Mouse (Mus musculus): ENCODE results near the gene Madd.

Madd gene

DNA sequence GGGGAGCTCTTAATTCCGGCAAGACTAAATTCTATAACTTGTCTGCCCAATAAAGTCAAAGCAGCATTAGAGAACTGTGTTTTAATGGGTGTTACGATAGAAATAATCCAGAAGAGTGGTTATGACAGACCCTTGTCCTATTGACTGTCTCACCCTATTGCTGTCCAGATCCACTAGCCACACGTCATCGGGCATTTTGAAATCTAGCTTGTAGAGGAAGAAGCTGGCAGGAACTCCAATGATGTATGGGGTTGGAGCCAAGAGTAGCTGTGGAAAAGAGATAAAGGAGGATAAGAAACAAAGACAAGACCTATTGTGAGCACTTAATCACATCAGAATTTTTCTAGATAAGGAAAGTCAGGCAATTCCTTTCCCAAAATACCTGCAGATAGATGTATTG lies 8.1 kb downstream of the Madd start:
- no peak for DNase-seq (ENCODE audit: low spot score)

DNA sequence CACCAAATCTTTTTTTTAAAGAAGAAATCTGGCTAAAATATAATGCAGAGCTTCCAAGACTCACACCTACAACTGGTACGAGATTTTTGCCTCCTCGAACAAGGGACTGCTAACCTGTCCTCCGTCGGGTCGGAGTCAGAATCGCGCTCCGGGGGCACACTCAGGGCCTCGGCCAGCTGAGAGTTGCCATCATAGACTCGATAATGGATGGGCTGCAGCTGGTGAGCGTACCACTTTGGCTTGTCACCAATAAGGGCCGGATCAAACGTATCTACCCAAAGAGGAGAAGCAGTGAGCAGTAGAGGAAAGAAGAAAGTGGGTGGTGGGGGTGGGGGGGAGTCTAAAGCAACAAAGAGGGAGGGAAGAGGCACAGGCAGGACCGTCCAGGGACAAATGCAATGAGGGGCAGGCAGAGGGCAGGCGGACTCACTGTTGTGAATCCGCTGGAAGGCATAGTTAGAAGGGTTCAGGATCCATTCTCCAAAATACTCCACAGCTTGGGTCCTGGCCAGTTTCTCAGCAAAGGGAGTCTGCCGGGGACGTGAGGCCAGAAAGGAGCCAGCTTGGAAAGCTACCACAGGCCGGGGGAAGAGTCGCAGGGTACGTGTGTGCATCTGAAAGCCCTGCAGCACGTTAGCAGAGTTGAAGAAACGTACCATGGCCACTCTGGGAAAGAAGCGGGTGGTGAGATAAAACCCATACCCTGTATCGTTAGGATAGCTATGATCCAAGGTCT lies 13.9 kb downstream of the Madd start:
- no peak for DNase-seq (ENCODE audit: low spot score)

DNA sequence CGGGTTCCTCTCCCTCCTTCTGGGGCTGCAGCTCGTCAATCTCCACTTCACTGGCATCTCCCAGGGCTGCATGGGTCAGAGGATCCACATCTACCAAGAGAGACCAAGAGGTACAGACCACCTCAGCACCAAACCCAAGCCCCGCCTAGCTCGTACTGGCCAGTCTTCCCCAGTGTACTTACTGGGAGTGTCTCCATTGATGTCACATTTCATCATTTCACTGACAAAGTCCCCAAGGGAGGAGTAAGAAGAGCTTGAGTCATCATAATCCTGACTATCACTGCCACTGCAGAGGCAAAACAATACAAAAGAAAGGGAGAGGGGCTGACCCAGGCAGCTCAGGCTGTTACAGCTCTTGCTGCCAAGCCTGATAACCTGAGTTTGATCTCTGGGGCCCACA lies 16.0 kb downstream of the Madd start:
- DNase-seq (ENCODE audit: low spot score), result no peak

DNA sequence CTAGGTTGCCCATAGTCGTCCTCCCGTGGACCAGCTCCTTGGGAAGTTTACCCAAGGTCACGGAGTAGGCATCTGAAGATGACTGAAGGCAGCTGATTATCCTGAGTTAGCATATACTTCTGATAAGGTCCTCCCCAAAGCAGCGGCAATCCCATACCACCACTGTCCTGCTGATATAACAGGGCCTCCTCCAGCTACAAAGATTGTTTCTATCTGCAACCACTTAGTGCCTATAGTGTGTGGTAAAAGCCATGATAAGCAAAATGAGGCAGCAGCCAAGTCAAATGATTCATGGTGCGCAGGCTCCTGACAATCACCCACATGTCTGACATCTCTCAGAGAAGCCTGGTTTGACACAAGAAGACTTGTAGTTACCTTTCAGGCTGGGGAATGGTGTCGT lies 18.6 kb downstream of the Madd start:
- no peak for DNase-seq (ENCODE audit: low spot score)

DNA sequence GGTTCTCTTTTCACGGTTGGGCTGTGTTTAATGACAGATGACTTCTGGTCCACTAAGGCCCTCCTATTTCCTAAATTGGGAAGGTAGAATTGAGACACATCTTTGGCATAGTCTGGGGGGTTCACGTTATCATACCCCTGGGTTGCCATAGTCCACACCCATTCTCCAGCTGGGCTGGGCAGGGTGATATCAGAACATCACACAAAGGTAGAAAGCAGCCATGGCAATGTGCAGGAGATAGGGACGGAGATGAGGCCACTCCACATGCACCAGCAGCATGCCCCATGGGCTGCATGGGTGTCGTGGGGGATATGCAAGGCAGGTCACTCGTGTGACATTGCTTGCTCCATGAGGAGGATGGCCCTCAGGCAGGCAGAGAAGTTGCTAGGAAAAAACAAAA lies 20.1 kb downstream of the Madd start:
- no peak for DNase-seq (ENCODE audit: low spot score)

DNA sequence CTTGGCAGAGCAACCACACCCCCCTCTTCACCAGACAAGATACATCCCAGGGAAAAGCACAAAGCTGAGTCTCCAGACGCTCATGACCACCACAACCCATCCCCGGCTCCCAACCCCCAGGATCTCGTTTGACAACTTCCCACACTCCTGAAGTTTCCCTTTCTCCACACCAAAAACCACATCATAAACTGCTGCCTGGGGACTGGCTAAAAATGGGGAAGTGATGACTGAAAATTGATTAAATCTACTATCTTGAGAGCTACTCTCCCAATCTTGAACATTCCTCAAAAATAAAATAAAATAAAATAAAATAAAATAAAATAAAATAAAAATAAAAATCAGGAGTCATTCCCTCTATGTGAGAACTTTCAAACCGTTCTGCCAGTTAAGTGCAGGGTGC lies 20.7 kb downstream of the Madd start:
- no peak for DNase-seq (ENCODE audit: low spot score)

DNA sequence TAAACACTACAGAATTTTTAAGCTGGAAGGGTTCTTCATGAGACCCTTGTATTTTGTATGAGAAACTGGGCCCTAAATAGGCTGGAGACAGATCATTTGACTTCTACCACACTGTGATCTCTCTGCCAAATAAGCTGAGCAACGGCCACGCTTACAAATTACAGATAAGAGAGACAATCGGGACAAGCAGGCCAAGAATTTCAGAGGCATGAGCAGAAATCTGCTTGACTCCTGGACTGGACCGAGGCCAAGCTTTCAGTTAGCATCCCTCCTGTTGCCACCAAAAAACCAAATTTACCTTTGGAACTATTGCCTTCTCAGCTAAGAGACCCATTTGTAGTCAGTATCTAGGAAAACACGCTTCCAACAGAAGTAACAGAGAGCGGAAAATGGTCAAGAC lies 23.0 kb downstream of the Madd start:
- DNase-seq (ENCODE audit: low spot score), result no peak

DNA sequence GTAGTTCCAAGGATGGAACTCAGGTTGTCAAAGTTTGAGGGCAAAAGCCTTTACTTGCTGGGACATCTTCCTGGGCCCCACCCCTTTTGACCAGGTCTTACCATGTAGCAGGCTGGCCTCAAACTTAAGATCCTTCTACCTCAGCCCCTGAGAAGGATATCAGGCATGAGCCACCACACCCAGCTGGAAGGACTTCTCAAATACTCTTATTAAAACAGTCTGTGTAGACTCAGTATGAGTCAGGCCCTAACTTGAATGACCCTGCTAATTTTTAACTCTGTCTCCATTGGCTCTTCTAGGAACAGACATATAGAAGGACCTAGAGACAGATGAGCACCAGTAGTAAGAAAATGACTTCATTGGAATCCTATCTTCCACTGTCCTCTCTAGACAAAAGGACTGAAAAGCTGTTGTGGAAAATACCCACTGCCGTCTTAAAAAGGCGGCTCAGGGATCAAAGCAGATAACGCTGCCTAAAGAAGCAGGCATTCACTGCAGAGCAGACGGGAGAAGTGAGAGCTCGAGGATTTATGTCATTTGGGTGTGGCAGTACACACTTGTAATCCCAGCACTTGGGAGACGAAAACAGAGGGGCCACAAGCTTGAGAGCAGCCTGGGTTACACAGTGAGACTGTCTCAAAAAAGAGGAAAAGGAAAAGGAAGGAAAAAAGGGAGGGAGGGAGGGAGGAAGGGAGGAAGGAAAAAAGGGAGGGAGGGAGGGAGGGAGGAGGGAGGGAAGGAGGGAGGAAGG lies 26.5 kb downstream of the Madd start:
- DNase-seq (ENCODE audit: low spot score), result no peak

DNA sequence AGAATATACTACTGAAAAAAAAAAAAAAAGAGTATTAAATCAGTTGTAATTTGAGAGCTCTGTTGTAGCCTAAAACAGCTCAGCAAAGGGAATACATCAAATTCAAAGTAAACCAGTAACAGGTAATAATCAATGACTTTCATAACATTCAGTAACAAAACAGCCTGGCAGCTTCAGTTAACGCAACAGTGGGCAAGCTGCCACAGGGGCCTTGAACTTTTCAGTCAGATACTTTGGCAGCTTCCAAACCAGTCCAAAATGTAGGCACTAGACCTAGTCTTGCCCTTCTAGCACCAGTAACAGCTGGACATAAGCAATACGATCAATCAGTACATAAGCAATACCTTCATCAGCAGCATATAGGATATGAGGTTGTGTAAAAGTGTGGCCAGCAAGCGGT lies 29.5 kb downstream of the Madd start:
- no peak for DNase-seq (ENCODE audit: low spot score)

DNA sequence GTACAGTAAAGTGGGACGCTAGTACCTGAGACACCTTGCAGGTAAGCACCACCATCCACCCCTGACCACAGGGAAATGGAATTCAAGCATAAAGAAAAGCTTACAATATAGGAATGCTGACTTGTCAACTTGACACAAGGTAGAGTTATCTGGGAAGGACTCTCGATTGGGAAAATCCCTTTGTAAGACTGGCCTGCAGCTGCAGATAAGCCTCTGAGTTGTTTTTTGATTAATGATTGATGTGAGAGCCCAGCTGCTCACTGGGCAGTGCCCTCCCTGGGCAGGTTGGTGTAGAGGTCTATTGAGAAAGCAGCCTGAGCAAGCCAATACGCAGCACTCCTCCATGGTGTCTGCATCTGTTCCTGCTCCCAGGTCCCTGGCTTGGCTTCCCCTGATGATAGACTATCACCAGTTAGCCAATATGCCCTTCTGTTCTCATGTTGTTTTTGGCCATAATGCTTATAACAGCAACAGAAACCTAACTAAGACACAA lies 30.7 kb downstream of the Madd start:
- DNase-seq (ENCODE audit: low spot score), result no peak

DNA sequence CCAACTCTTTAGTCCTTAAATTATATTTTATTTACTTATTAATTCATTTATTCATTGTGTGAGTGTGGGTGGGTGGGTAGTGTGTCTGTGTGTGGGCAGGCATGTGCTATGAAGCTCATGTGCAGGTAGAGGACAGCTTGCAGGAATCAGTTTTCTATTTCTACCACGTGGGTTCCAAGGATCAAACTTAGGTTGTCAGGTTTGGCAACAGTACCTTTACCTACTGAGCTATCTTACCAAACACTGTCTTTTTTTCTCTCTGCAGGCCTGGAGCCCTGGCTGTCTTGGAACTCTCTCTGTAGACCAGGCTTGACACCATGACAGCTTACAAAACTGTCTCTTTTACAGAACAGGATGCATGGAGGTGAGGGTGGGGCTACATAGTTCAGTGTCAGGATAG lies 32.3 kb downstream of the Madd start:
- DNase-seq (ENCODE audit: low spot score), result no peak

DNA sequence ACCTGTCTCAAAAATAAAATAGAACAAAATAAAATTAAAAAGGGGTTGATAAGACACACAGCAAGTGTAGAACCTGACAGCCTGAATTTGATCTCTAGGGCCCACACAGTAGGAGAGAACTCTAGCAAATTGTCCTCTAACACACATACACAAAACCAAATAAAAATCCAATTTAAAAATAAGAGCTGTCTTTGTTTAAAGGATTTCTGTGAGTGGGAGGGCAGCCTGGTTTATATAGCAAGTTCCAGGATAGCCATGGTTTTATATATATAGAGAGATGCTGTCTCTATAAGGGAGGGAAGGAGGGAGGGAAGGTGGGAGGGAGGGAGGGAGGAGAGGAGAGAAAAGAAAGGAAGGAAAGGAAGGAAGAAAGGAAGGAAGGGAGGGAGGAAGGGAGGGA lies 35.5 kb downstream of the Madd start:
- DNase-seq (ENCODE audit: low spot score), result no peak

DNA sequence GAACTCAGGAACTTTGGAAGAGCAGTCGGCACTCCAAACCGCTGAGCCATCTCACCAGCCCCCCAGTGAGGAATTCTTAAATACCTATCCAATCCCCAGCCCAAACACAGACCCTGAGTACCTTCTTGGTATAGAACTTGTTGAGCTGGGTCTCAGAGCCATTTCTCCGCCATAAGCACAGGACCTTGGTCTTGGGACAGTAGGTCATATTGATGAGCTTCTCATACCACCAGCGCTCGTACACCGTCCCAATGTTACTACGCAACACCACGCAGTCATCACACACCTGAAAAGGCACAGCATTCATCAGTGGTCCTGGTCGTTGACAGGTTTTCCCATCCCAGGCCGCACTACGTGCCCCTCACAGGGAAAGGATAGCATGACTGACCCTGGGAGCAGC lies 40.2 kb downstream of the Madd start:
- no peak for DNase-seq (ENCODE audit: low spot score)

DNA sequence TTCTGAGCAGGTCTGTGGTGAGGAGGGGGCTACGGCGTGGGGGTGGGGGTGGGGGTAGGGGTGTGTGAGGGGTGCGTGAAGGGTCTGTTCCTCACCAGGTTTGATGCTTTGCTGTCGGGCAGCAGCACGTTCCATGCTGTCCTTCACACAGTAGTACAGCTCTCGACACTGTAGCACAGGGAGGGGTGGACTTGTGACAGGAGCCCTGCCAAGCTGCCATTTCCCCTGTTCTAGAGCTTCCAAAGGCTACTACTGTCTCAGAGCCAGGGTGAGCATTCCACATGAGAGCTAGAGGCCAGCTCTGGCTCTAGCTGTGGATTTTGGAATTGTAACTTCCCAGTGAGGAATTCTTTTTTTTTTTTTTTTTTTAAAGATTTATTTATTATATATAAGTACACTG lies 40.7 kb downstream of the Madd start:
- DNase-seq (ENCODE audit: low spot score), result no peak

DNA sequence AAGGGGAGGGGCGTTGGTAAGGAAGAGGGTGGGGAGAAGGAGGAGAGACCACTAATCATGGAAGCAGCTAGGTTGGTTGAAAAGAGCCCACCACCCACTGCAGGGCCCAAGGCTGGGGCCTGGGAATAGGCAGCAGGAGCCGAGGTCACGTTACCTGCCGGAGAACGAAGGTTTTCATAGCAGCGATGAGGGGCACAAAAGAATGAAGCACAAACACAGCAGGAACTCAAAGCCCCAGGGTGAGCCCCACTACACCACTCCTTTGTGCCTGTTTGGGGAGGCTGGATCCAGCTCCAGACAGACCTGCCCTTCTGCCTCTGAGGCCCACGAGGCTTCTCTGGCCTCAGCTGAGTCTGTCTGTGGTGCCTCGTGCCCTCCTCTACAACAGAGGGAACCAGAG lies 43.9 kb downstream of the Madd start:
- no peak for DNase-seq (ENCODE audit: low spot score)

DNA sequence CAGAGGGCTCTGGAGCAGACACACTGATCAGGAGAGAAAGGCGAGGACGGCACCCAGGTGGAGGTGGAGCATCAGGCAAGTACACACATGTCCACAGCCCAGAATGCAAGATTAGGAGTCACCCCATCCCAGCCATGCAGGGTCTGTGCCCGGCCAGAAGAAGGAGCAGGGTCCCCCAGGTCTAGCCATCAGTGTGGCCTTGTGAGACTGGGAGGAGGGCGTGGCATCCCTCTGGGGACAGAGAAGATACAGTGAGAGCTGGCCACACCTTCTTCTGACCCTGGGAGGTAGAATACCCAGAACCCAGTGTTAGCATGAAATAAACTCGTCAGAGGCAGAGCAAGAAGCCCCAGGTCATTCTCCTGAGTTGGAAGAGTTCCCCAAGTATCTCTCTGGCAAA lies 44.3 kb downstream of the Madd start:
- DNase-seq (ENCODE audit: low spot score), result no peak

DNA sequence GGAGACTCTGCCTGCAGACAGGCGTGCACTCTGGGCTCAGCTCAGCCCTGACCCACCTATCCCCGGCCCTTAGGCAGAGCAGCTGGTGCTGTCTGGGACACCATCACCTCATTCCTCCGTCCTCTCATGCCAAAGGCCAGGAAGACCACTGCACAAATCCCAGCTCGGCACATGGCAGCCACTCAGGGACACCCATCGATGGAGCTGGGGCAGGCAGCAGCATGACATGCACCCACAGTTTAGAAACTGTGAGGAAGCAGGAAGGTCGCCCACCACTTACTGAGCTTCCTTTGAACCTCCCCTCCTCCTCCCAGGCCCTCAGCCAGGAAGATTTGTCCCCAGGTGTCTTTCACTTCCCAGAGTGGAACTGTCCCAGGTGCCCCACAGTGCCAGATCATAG lies 46.2 kb downstream of the Madd start:
- DNase-seq (ENCODE audit: low spot score), result no peak

DNA sequence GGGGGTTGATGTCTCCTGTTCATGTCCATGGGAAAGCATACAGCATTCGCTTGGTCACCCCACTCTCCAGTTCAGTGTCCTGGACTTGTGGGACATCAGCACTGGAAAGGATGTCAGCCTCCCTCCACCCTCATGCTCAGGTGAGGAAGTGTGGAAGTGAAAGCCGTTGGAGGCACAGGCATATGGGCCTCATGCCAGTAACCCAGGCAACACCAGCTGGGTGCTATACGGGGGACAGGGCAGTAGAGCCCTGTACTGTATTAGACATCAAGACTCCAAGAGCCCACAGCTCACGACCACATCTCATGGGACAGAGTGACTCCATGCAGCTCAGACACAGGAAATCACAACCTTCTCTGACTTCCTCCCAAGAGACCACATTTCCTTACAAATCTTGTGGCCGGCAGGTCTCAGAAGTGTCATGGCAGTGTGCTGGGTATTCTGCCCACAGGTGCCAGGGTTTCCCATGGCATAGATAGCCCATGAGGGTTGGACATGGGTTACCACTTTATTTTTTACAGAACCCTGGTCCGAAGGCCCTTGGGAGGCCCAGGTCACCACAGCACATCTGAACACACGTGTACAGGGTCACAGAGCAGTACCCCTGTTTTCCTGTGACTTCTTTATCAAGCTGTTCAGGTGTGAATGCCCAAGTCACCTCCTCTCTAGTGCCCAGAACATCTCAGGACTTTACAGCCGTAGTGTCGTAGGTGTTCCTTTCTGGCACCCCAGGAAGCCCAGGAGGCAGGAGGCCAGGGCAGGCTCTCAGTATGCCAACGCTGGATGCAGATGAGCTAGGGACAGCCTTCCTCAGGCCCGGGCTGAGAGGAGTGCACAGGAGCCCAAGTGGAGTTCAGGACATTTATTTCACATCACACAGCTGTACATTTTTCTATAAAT lies 46.9 kb downstream of the Madd start:
- DNase-seq (ENCODE audit: low spot score), result no peak

DNA sequence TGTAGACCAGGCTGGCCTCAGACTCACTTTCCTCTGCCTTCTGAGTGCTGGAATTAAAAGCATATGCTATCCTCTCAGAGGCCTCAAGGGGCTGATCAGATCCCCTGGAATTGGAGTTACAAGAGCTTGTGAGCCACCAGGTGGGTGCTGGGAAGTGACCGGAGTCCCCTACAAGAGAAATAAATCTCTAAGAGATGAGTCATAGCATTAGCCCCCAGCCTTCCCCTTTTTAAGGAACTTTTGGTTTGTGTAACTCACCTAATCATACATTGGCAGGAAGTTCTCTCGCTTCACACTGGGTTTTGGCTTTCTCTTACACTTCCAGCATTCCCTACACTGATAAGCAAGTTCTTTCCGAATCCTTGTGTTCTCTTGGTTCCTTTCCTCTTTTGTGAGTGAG lies 51.6 kb downstream of the Madd start:
- DNase-seq (ENCODE audit: low spot score), result no peak

DNA sequence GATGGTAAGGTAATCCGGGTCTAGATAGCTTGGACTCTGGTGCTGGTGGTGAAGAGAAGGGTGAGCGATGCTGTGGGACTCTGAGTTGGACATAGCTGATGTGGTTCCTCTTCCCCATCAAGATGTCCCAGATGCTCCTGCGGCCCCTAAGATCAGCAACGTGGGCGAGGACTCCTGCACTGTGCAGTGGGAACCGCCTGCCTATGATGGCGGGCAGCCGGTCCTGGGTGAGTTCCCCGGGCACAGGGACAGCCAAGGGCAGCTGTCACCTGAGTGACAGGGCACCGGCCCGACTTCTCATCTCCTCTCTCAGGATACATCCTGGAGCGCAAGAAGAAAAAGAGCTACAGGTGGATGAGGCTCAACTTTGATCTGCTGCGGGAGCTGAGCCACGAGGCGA lies 52.4 kb downstream of the Madd start:
- DNase-seq (ENCODE audit: low spot score), result no peak

DNA sequence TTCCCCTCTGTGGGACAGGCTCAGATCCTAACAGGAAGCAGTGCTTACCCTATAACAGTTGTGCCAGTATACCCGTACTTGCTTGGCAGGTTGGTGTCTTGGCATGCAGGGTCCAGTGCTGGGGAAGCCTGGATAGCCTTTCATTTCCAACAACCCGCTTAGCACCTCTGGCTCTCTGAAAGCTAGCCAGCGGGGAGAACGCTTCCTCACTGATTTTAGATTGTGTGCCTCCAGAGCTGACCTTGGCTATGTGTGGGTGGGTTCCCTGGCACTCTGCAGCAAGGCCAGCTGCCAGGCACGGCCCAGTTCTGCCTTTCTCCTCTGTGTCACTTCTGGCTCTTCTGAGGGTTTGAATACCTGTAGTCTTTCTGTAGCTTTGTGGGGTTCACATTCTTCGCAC lies 53.5 kb downstream of the Madd start:
- no peak for DNase-seq (ENCODE audit: low spot score)

DNA sequence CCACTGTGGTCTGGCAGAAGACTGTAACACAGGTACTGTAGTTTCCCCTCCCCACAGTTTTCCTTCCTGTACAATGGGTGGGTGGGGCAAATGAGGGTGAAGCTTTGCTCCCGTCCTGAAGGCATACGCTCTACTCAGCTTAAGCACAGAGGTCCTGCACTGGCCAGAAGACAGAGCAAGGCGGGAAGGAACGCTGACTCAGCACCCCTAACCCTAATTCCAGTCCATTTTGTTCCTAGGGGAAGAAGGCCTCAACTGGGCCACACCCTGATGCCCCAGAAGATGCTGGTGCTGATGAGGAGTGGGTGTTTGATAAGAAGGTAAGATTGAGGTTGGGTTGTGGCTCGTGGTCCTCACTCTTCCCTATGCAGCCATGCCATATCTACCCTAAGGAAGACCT lies 54.9 kb downstream of the Madd start:
- no peak for DNase-seq (ENCODE audit: low spot score)

DNA sequence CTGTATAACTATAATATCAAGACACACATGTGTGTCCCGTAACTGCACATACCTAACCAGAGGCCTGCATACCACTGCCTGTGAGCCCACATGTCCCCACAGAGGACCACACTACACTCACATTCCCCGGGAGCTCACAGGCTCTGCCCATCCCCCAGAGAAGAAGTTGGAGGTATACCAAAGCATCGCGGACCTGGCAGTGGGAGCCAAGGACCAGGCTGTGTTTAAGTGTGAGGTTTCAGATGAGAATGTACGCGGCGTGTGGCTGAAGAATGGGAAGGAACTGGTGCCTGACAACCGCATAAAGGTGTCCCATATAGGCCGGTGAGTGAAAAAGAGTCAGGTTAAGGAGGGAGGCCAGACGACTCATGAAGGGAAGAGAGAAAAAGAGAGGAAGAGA lies 58.5 kb downstream of the Madd start:
- DNase-seq (ENCODE audit: low spot score), result no peak
